Mouse (Mus musculus): ENCODE results near the gene Mapkap1.
"Not testable (repeated sequence)": the region's sequence is repeated elsewhere in the genome, so short reads cannot be mapped to it uniquely, and the experiment has no call there.

Mapkap1 gene

GRCm38 (mm10) chr2:34430663-34431062 lies 24.1 kb downstream of the Mapkap1 start:
- ATAC-seq (ENCODE audit: insufficient number of reproducible peaks, low FRiP score, low TSS enrichment): no peak

- no peak for ATAC-seq (ENCODE audit: insufficient number of reproducible peaks, low FRiP score, low TSS enrichment)
Measured at GRCm38 (mm10) chr2:34431701-34432372, 25.3 kb downstream of the Mapkap1 start.

GRCm38 (mm10) chr2:34432887-34433286 lies 26.3 kb downstream of the Mapkap1 start:
- ATAC-seq (ENCODE audit: insufficient number of reproducible peaks, low FRiP score, low TSS enrichment): not testable (repeated sequence)

GRCm38 (mm10) chr2:34436321-34436720 lies 29.8 kb downstream of the Mapkap1 start:
- ATAC-seq (ENCODE audit: insufficient number of reproducible peaks, low FRiP score, low TSS enrichment): no peak

- ATAC-seq (ENCODE audit: insufficient number of reproducible peaks, low FRiP score, low TSS enrichment): no peak
Measured at GRCm38 (mm10) chr2:34448756-34449155, 42.2 kb downstream of the Mapkap1 start.

- no peak for ATAC-seq (ENCODE audit: insufficient number of reproducible peaks, low FRiP score, low TSS enrichment)
Measured at GRCm38 (mm10) chr2:34462490-34462889, 55.9 kb downstream of the Mapkap1 start.

GRCm38 (mm10) chr2:34468559-34469141 lies 62.1 kb downstream of the Mapkap1 start:
- no peak for ATAC-seq (ENCODE audit: insufficient number of reproducible peaks, low FRiP score, low TSS enrichment)

GRCm38 (mm10) chr2:34469324-34469723 lies 62.8 kb downstream of the Mapkap1 start:
- no peak for ATAC-seq (ENCODE audit: insufficient number of reproducible peaks, low FRiP score, low TSS enrichment)

- peak; percentile 82 for ATAC-seq (ENCODE audit: insufficient number of reproducible peaks, low FRiP score, low TSS enrichment)
Measured at GRCm38 (mm10) chr2:34473775-34474174, 67.2 kb downstream of the Mapkap1 start.

- ATAC-seq (ENCODE audit: insufficient number of reproducible peaks, low FRiP score, low TSS enrichment): no peak
Measured at GRCm38 (mm10) chr2:34481401-34481800, 74.8 kb downstream of the Mapkap1 start.

GRCm38 (mm10) chr2:34482102-34482501 lies 75.5 kb downstream of the Mapkap1 start:
- no peak for ATAC-seq (ENCODE audit: insufficient number of reproducible peaks, low FRiP score, low TSS enrichment)

- no peak for ATAC-seq (ENCODE audit: insufficient number of reproducible peaks, low FRiP score, low TSS enrichment)
Measured at GRCm38 (mm10) chr2:34482531-34482930, 76.0 kb downstream of the Mapkap1 start.

- no peak for ATAC-seq (ENCODE audit: insufficient number of reproducible peaks, low FRiP score, low TSS enrichment)
Measured at GRCm38 (mm10) chr2:34487281-34487680, 80.7 kb downstream of the Mapkap1 start.

GRCm38 (mm10) chr2:34503975-34504730 lies 97.6 kb downstream of the Mapkap1 start:
- ATAC-seq (ENCODE audit: insufficient number of reproducible peaks, low FRiP score, low TSS enrichment): no peak

GRCm38 (mm10) chr2:34506162-34506561 lies 99.6 kb downstream of the Mapkap1 start:
- ATAC-seq (ENCODE audit: insufficient number of reproducible peaks, low FRiP score, low TSS enrichment): not testable (repeated sequence)

- ATAC-seq (ENCODE audit: insufficient number of reproducible peaks, low FRiP score, low TSS enrichment): no peak
Measured at GRCm38 (mm10) chr2:34509856-34510255, 103.3 kb downstream of the Mapkap1 start.

GRCm38 (mm10) chr2:34515263-34515662 lies 108.7 kb downstream of the Mapkap1 start:
- no peak for ATAC-seq (ENCODE audit: insufficient number of reproducible peaks, low FRiP score, low TSS enrichment)

- no peak for ATAC-seq (ENCODE audit: insufficient number of reproducible peaks, low FRiP score, low TSS enrichment)
Measured at GRCm38 (mm10) chr2:34518083-34518482, 111.5 kb downstream of the Mapkap1 start.

GRCm38 (mm10) chr2:34518526-34518925 lies 112.0 kb downstream of the Mapkap1 start:
- no peak for ATAC-seq (ENCODE audit: insufficient number of reproducible peaks, low FRiP score, low TSS enrichment)

- no peak for ATAC-seq (ENCODE audit: insufficient number of reproducible peaks, low FRiP score, low TSS enrichment)
Measured at GRCm38 (mm10) chr2:34519525-34519924, 113.0 kb downstream of the Mapkap1 start.

- ATAC-seq (ENCODE audit: insufficient number of reproducible peaks, low FRiP score, low TSS enrichment): no peak
Measured at GRCm38 (mm10) chr2:34521384-34521783, 114.8 kb downstream of the Mapkap1 start.

Data from cerebellum, adult (tissue).